Mouse (Mus musculus): ENCODE data around the gene Zdhhc17.

The Zdhhc17 gene

GRCm38 (mm10) chr10:110927491-110927890, 82.4 kb downstream of the Zdhhc17 start:
- no peak for DNase-seq (ENCODE audit: extremely low spot score, low read depth, low spot score)

GRCm38 (mm10) chr10:110922612-110923011, 87.3 kb downstream of the Zdhhc17 start:
- no peak for DNase-seq (ENCODE audit: extremely low spot score, low read depth, low spot score)

- DNase-seq (ENCODE audit: extremely low spot score, low read depth, low spot score), result no peak
Observed at GRCm38 (mm10) chr10:110921890-110922289, 88.0 kb downstream of the Zdhhc17 start.

GRCm38 (mm10) chr10:110920368-110920950, 89.5 kb downstream of the Zdhhc17 start:
- DNase-seq (ENCODE audit: extremely low spot score, low read depth, low spot score), result no peak

GRCm38 (mm10) chr10:110919531-110920343, 90.2 kb downstream of the Zdhhc17 start, which contains the start of gene Csrp2:
TSS of gene Csrp2 (plus strand) at chr10:110919789.
- DNase-seq (ENCODE audit: extremely low spot score, low read depth, low spot score), result peak; percentile 79

GRCm38 (mm10) chr10:110918414-110919391, 91.2 kb downstream of the Zdhhc17 start:
- DNase-seq (ENCODE audit: extremely low spot score, low read depth, low spot score), result no peak

GRCm38 (mm10) chr10:110917521-110917920, 92.4 kb downstream of the Zdhhc17 start:
- DNase-seq (ENCODE audit: extremely low spot score, low read depth, low spot score), result no peak

- DNase-seq (ENCODE audit: extremely low spot score, low read depth, low spot score), result no peak
Observed at GRCm38 (mm10) chr10:110916666-110917344, 93.1 kb downstream of the Zdhhc17 start.

GRCm38 (mm10) chr10:110903862-110904261, 106.1 kb downstream of the Zdhhc17 start:
- no peak for DNase-seq (ENCODE audit: extremely low spot score, low read depth, low spot score)

- no peak for DNase-seq (ENCODE audit: extremely low spot score, low read depth, low spot score)
Observed at GRCm38 (mm10) chr10:110899744-110900501, 110.0 kb downstream of the Zdhhc17 start.
